Mouse (Mus musculus): ENCODE data around the gene Mrgpra2b. TPM values are rescaled to one million over a fixed set of nuclear protein-coding genes. Genes with fewer than 3 reads are reported as not detected.
"Not testable (repeated sequence)": the region's sequence is repeated elsewhere in the genome, so short reads cannot be mapped to it uniquely, and the experiment has no call there.

The Mrgpra2b gene
- polyA plus RNA-seq (2016; fragmentation: Nextera tagmentation; extraction: Ambion mirVana), result 0.12 TPM in 1 of 2 replicates, not detected in the other

GRCm38 (mm10) chr7:47528762-47529161 is at the start of gene Mrgpra2b:
Mrgpra2b (minus strand) TSS chr7:47528862.
- Histone ChIP-seq H3K27me3 (ENCODE audit: low read depth, poor library complexity, severe bottlenecking) (no peaks in the 10 kb centered on the region), H3K9me3 (replicated peaks) (peaks cover 73% of the 10 kb centered on the region), H3K27ac (replicated peaks) (no peak within 1 kb of the TSS), H3K36me3 (no peaks in the 10 kb centered on the region), H3K4me3 (no peak within 1 kb of the TSS), H3K4me1 (no peaks in the 10 kb centered on the region)
- DNase-seq (ENCODE audit: low spot score), result no peak

GRCm38 (mm10) chr7:47516379-47516778 is 12.3 kb downstream of the Mrgpra2b start:
- Histone ChIP-seq H3K4me3 (no peak overlapping the region), H3K27me3 (ENCODE audit: low read depth, poor library complexity, severe bottlenecking) (no peaks in the 10 kb centered on the region), H3K36me3 (no peaks in the 10 kb centered on the region), H3K4me1 (no peaks in the 10 kb centered on the region), H3K9me3 (replicated peaks) (peaks cover 61% of the 10 kb centered on the region), H3K27ac (replicated peaks) (no peak overlapping the region)
- WGBS, result 86% methylated on average over 1 of the region's 1 CpGs
- DNase-seq (ENCODE audit: low spot score), result no peak

DNA sequence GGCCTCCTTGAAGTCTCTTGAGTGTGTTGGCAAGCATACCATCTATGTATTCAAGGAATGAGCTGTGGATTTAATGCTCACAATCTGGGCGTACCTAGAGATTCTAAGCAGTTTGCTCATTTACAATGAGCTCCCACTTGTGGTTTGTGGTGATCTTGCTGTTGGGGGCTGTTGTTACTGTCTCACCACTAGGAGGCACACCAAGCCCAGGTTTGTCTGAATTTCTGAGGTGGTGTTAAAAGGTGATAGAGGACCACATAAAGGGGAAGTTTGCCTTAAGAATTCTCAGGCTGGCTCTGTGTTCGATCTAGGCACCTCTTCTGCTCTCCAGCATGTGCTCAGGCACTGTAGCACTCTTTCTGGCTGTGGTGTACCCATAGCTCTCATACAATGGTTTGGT is 13.6 kb downstream of the Mrgpra2b start:
- no peaks in the 10 kb centered on the region for H3K4me1 ChIP-seq
- H3K27me3 ChIP-seq (ENCODE audit: low read depth, poor library complexity, severe bottlenecking), result no peaks in the 10 kb centered on the region
- peaks cover 53% of the 10 kb centered on the region for H3K9me3 ChIP-seq (replicated peaks)
- WGBS, result 82% methylated on average over 2 of the region's 2 CpGs
- no peaks in the 10 kb centered on the region for H3K36me3 ChIP-seq
- H3K27ac ChIP-seq (replicated peaks), result no peak overlapping the region
- H3K4me3 ChIP-seq, result no peak overlapping the region
- DNase-seq (ENCODE audit: low spot score), result no peak

GRCm38 (mm10) chr7:47502953-47503352 is 25.7 kb downstream of the Mrgpra2b start:
- Histone ChIP-seq H3K27ac (replicated peaks) (no peak overlapping the region), H3K4me1 (no peaks in the 10 kb centered on the region)
- WGBS, result 82% methylated on average over 4 of the region's 4 CpGs

DNA sequence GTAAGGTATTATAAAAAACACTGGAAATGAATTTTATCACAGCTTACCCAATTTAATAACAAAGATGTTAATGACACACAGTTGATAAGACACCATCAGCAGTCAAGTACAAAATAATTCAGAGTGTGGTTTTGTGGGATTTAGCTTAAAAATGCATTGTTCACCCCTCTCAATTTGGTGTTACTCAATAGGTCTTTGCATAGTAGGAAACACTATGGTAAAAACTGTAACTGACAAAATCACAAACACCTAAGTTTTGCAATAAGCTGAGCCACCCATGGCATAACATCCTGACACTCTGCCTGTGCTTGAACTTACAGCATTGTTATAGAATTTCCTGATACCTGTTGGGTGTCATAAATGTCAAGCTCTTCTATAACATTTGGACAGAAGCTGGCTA is 37.4 kb downstream of the Mrgpra2b start:
- not testable (repeated sequence) for DNase-seq (ENCODE audit: low spot score); H3K27ac ChIP-seq (replicated peaks); H3K4me1 ChIP-seq; H3K27me3 ChIP-seq (ENCODE audit: low read depth, poor library complexity, severe bottlenecking); H3K36me3 ChIP-seq; H3K4me3 ChIP-seq
- peaks cover 16% of the 10 kb centered on the region; the same call in 1 of the 2 replicates for H3K9me3 ChIP-seq (replicated peaks)

More at GRCm38 (mm10) chr7:47502953-47503352, 25.7 kb downstream of the Mrgpra2b start:
- no peaks in the 10 kb centered on the region for H3K36me3 ChIP-seq
- DNase-seq (ENCODE audit: low spot score), result no peak
- no peaks in the 10 kb centered on the region for H3K27me3 ChIP-seq (ENCODE audit: low read depth, poor library complexity, severe bottlenecking)
- H3K9me3 ChIP-seq (replicated peaks), result peaks cover 55% of the 10 kb centered on the region
- no peak overlapping the region for H3K4me3 ChIP-seq

DNA sequence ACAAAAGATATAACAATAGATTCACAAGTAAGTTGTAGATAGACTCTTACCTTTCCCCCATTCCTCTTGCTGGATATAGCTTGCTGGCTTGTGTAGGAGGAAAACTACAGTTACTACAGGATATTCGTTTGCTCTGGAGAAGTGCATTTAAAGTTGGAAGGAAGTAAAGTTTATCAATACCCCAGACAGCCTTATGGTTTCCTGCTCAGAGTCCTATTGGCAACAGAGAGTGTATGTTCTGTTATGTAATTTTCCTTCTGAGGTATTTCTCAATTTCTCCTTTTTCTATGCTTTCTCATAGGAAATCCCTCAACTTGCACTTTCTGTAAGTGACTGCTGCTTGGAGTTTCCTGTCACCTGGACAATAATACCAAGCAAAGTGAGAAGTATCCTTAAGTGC is 39.2 kb downstream of the Mrgpra2b start:
- H3K4me1 ChIP-seq; DNase-seq (ENCODE audit: low spot score); H3K27ac ChIP-seq (replicated peaks); H3K9me3 ChIP-seq (replicated peaks); H3K36me3 ChIP-seq; H3K4me3 ChIP-seq; H3K27me3 ChIP-seq (ENCODE audit: low read depth, poor library complexity, severe bottlenecking): not testable (repeated sequence)
- WGBS, result no CpG with 5 or more reads among the region's 1 CpGs

DNA sequence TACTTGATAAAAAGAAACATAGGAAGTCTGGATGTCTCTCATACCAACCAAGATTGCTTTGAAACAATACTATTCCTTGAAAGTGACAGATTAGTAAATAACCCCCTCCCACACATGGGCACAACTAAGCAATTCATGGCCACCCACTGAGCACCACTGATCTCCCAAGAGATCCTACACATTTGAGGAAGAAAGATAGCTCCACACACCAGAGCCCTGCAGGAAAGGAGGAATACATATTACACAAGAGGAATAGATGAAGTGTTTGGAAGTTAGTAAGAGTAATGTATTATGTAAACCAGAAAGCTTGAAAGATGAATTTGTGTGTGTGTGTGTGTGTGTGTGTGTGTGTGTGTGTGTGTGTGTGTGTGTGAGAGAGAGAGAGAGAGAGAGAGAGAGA is 45.5 kb downstream of the Mrgpra2b start:
- not testable (repeated sequence) for H3K4me3 ChIP-seq; H3K9me3 ChIP-seq (replicated peaks); H3K36me3 ChIP-seq; DNase-seq (ENCODE audit: low spot score); H3K4me1 ChIP-seq; H3K27me3 ChIP-seq (ENCODE audit: low read depth, poor library complexity, severe bottlenecking); H3K27ac ChIP-seq (replicated peaks)

DNA sequence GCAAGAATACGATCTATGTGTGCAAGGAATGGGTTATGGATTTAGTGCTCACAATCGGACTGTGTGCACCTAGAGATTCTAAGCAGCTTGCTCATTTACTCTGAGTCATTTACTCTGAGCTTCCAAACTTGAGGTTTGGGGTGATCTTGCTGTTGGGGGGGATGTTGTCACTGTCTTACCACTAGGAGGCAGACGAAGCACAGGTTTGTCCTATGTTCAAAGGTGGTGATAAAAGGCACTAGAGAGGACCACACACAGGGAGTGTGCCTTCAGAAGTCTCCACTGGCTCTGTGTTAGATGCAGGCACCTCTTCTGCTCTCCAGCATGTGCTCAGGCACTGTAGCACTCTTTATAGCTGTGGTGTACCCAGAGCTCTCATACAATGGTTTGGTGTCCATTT is 54.8 kb downstream of the Mrgpra2b start:
- H3K27me3 ChIP-seq (ENCODE audit: low read depth, poor library complexity, severe bottlenecking); H3K36me3 ChIP-seq; DNase-seq (ENCODE audit: low spot score); H3K4me3 ChIP-seq; H3K4me1 ChIP-seq; H3K9me3 ChIP-seq (replicated peaks); H3K27ac ChIP-seq (replicated peaks): not testable (repeated sequence)
- 56% methylated on average over 2 of the region's 3 CpGs for WGBS

DNA sequence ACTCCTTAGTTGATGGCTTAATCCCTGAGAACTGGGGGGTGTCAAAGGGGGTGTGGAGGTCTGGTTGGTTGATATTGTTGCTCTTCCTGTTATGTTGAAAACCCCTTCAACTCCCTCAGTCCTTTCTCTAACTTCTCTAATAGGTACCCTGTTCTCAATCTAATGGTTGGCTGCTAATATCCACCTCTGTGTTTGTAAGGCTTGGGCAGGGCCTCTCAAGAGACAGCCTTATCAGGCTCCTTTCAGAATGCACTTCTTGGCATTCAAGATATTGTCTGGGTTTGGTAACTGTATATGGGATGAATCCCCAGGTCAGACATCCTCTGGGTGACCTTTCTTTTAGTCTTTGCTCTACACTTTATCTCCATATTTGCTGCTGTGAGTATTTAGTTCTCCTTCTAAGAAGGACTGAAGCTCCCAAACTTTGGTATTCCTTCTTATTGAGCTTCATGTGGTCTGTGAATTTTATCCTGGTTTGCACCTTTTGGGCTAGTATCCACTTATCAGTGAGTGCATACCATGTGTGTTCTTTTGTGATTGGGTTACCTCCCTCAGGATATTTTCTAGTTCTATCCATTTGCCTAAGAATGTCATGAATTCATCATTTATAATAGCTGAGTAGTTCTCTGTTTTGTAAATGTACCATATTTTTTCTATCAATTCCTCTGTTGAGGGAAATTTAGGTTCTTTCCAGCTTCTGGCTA is 63.2 kb downstream of the Mrgpra2b start:
- H3K36me3 ChIP-seq; H3K27me3 ChIP-seq (ENCODE audit: low read depth, poor library complexity, severe bottlenecking); H3K27ac ChIP-seq (replicated peaks); H3K4me3 ChIP-seq; H3K9me3 ChIP-seq (replicated peaks); H3K4me1 ChIP-seq; DNase-seq (ENCODE audit: low spot score): not testable (repeated sequence)

DNA sequence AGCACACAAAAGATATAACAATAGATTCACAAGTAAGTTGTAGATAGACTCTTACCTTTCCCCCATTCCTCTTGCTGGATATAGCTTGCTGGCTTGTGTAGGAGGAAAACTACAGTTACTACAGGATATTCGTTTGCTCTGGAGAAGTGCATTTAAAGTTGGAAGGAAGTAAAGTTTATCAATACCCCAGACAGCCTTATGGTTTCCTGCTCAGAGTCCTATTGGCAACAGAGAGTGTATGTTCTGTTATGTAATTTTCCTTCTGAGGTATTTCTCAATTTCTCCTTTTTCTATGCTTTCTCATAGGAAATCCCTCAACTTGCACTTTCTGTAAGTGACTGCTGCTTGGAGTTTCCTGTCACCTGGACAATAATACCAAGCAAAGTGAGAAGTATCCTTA is 76.6 kb downstream of the Mrgpra2b start, which contains the start of gene Mrgpra2a:
TSS of gene Mrgpra2a (minus strand) at position 125 of the 400 bp plus-strand sequence.
- not testable (repeated sequence) for H3K36me3 ChIP-seq; H3K9me3 ChIP-seq (replicated peaks); H3K4me1 ChIP-seq; H3K27me3 ChIP-seq (ENCODE audit: low read depth, poor library complexity, severe bottlenecking); DNase-seq (ENCODE audit: low spot score); H3K27ac ChIP-seq (replicated peaks); H3K4me3 ChIP-seq
- WGBS, result no CpG with 5 or more reads among the region's 1 CpGs

DNA sequence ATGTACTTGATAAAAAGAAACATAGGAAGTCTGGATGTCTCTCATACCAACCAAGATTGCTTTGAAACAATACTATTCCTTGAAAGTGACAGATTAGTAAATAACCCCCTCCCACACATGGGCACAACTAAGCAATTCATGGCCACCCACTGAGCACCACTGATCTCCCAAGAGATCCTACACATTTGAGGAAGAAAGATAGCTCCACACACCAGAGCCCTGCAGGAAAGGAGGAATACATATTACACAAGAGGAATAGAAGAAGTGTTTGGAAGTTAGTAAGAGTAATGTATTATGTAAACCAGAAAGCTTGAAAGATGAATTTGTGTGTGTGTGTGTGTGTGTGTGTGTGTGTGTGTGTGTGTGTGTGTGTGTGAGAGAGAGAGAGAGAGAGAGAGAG is 82.9 kb downstream of the Mrgpra2b start:
- H3K9me3 ChIP-seq (replicated peaks); H3K27me3 ChIP-seq (ENCODE audit: low read depth, poor library complexity, severe bottlenecking); H3K36me3 ChIP-seq; H3K27ac ChIP-seq (replicated peaks); H3K4me1 ChIP-seq; H3K4me3 ChIP-seq; DNase-seq (ENCODE audit: low spot score): not testable (repeated sequence)

DNA sequence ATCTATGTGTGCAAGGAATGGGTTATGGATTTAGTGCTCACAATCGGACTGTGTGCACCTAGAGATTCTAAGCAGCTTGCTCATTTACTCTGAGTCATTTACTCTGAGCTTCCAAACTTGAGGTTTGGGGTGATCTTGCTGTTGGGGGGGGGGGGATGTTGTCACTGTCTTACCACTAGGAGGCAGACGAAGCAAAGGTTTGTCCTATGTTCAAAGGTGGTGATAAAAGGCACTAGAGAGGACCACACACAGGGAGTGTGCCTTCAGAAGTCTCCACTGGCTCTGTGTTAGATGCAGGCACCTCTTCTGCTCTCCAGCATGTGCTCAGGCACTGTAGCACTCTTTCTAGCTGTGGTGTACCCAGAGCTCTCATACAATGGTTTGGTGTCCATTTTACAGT is 92.2 kb downstream of the Mrgpra2b start:
- WGBS, result 29% methylated on average over 1 of the region's 2 CpGs
- not testable (repeated sequence) for H3K27ac ChIP-seq (replicated peaks); H3K4me3 ChIP-seq; H3K27me3 ChIP-seq (ENCODE audit: low read depth, poor library complexity, severe bottlenecking); H3K4me1 ChIP-seq; H3K36me3 ChIP-seq; DNase-seq (ENCODE audit: low spot score); H3K9me3 ChIP-seq (replicated peaks)

- not testable (repeated sequence) for DNase-seq (ENCODE audit: low spot score); H3K4me1 ChIP-seq; H3K27me3 ChIP-seq (ENCODE audit: low read depth, poor library complexity, severe bottlenecking); H3K4me3 ChIP-seq; H3K9me3 ChIP-seq (replicated peaks); H3K36me3 ChIP-seq; H3K27ac ChIP-seq (replicated peaks)
Observed at GRCm38 (mm10) chr7:47427815-47428508, 100.7 kb downstream of the Mrgpra2b start.
